Mouse (Mus musculus) ES-E14 (cell line): ENCODE data around the gene Sesn3.
"Not testable (repeated sequence)": the region's sequence is repeated elsewhere in the genome, so short reads cannot be mapped to it uniquely, and the experiment has no call there.

ENCODE experiments used
- CHD2 ChIP-seq: IDR thresholded peaks from 2 replicates; pipeline ENCODE4 v1.6.1; 2014; ENCODE audit warnings: mild to moderate bottlenecking, low read depth, low read length, inconsistent platforms
- HCFC1 ChIP-seq: IDR thresholded peaks from 2 replicates; pipeline ENCODE4 v1.6.1; 2012; ENCODE audit warnings: low read length, inconsistent platforms, borderline replicate concordance; ENCODE audit not compliant: insufficient read depth
- MAFK ChIP-seq: IDR thresholded peaks from 2 replicates; pipeline ENCODE4 v1.6.1; 2014; ENCODE audit warnings: mild to moderate bottlenecking, low read depth, low read length, inconsistent platforms; ENCODE audit not compliant: insufficient read depth
- ZC3H11A ChIP-seq: IDR thresholded peaks from 2 replicates; pipeline ENCODE4 v1.6.1; 2012; ENCODE audit warnings: low read depth, mild to moderate bottlenecking, inconsistent platforms, low read length, borderline replicate concordance
- ZNF384 ChIP-seq: IDR thresholded peaks from 2 replicates; pipeline ENCODE4 v1.6.1; 2012; ENCODE audit warnings: low read depth, low read length, inconsistent platforms

- TF ChIP-seq CHD2, ZC3H11A, ZNF384, HCFC1, MAFK: not testable (repeated sequence)
Observed at GRCm38 (mm10) chr9:14345866-14346265, 71.0 kb downstream of the Sesn3 start.
